Mouse (Mus musculus): ENCODE results near the gene Gab2. TPM values are rescaled to one million over a fixed set of nuclear protein-coding genes. Genes with fewer than 3 reads are reported as not detected.

Gab2 gene
- 14.6 and 16.5 TPM in 2 replicates for polyA plus RNA-seq (2012; rRNA removed)

DNA sequence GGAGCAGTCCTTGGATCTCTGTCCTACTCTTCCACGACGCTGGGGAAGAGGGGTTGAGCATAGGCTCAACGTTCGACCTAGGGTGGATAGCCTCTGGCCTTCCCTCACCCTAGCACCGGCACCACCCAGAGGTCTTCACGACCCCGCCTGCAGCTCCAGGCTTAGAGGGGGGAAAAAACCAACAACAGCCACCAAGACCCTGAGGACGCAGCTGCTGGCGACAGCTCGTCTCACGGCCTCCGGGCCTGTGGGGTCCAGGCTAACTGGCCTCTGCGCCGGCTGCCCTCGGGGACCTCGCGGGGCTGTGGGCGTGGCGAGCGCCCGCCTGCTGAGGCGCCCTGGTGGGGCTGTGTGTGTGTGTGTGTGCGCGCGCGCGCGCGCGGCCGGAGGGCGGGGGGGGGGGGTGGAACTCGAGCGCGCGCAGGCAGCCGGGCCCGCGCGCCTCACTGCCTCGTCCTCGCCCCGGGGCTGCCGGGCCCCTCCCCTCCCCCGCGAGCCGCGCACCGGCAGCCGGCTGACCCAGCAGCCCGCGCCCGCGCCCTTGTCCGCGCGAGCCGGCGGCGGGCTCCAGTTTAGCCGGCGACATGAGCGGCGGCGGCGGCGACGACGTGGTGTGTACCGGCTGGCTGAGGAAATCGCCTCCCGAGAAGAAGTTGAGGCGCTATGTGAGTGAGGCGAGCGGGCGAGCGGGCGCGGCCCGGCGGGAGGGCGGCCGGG is at the start of gene Gab2:
Gene Gab2, plus strand, starts transcription at position 345 of the 717 bp plus-strand sequence.
- peak; percentile 85 for DNase-seq
- no peak for TF ChIP-seq POLR2A (IDR thresholded peaks at IDR 0.05; ENCODE audit: low read depth, low read length)
- no peak for TF ChIP-seq CTCF (conservative IDR thresholded peaks at IDR 0.05; ENCODE audit: insufficient read depth, insufficient read length, low read depth, low read length)
- peak within 1 kb of the TSS; percentile 91 for H3K27ac ChIP-seq (ENCODE audit: insufficient read depth, low read depth, low read length)

DNA sequence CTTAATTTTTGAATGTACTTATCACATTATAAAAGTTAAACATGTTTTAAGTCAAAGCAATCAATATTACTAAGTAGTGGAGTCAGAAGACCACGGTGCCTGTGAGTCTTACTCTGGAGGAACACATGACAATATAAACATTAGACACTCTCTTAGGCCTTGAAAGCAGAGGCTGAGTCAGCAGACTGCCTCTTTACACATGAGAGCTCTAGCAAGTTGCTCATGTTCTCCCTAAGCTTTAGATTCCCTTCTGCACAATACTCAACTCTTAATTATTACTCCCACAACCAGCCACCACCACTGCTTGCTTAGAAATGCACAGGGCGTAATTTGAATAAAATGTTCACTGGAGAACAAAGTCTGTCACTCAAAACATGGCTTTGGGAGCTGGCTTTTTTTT is 49.0 kb upstream of the Gab2 start:
- no peak overlapping the region for H3K4me3 ChIP-seq (ENCODE audit: insufficient read depth, low read depth, low read length)
- no peak for DNase-seq
- whole genome bisulfite sequencing, result 60% methylated on average over 2 of the region's 2 CpGs

More for the DNA sequence above, at the start of gene Gab2:
- 1% methylated on average over 82 of the region's 83 CpGs for WGBS
- H3K27me3 ChIP-seq (replicated peaks; ENCODE audit: control insufficient read depth, insufficient read depth, low read length), result no peaks in the 10 kb centered on the region
- no peaks in the 10 kb centered on the region for H3K36me3 ChIP-seq (ENCODE audit: control insufficient read depth, insufficient read depth, low read length)
- H3K4me3 ChIP-seq (ENCODE audit: insufficient read depth, low read depth, low read length), result peak within 1 kb of the TSS; percentile 68
- H3K4me1 ChIP-seq (ENCODE audit: control insufficient read depth, insufficient read depth, low read length), result peaks cover 14% of the 10 kb centered on the region; the same call in 1 of the 2 replicates

DNA sequence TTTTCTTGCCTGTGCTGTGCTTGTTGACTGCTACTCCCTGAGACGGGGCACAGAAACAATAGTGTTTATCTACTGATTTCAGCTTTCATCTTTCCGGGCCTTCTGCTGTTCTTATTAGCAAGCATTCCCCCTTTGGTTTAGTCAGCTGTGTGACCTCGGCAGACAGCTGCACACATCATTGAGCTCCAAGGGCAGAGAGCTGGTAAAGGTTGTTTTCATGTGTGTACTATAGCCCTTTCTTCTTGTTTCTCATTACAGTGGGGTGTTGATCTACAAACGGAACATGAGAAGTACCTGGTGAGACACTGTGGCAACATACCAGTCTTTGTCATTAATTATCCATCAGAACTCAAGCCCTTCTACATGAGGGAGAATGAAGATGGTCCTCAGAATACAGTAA is 41.7 kb upstream of the Gab2 start:
- no peak for TF ChIP-seq CTCF (conservative IDR thresholded peaks at IDR 0.05; ENCODE audit: insufficient read depth, insufficient read length, low read depth, low read length)
- no peak for TF ChIP-seq POLR2A (IDR thresholded peaks at IDR 0.05; ENCODE audit: low read depth, low read length)
- no peaks in the 10 kb centered on the region for H3K4me1 ChIP-seq (ENCODE audit: control insufficient read depth, insufficient read depth, low read length)
- no peak for DNase-seq
- H3K27ac ChIP-seq (ENCODE audit: insufficient read depth, low read depth, low read length), result no peak overlapping the region
- 0 out of 2 replicates have a peak, but pooled peaks cover 2% of the 10 kb centered on the region for H3K36me3 ChIP-seq (ENCODE audit: control insufficient read depth, insufficient read depth, low read length)
- WGBS, result 39% methylated on average over 4 of the region's 4 CpGs
- H3K4me3 ChIP-seq (ENCODE audit: insufficient read depth, low read depth, low read length), result no peak overlapping the region
- no peaks in the 10 kb centered on the region for H3K27me3 ChIP-seq (replicated peaks; ENCODE audit: control insufficient read depth, insufficient read depth, low read length)

More for the DNA sequence above, 49.0 kb upstream of the Gab2 start:
- TF ChIP-seq POLR2A (IDR thresholded peaks at IDR 0.05; ENCODE audit: low read depth, low read length) (no peak), CTCF (conservative IDR thresholded peaks at IDR 0.05; ENCODE audit: insufficient read depth, insufficient read length, low read depth, low read length) (no peak)
- Histone ChIP-seq H3K27ac (ENCODE audit: insufficient read depth, low read depth, low read length) (no peak overlapping the region), H3K4me1 (ENCODE audit: control insufficient read depth, insufficient read depth, low read length) (no peaks in the 10 kb centered on the region), H3K27me3 (replicated peaks; ENCODE audit: control insufficient read depth, insufficient read depth, low read length) (no peaks in the 10 kb centered on the region), H3K36me3 (ENCODE audit: control insufficient read depth, insufficient read depth, low read length) (no peaks in the 10 kb centered on the region)

DNA sequence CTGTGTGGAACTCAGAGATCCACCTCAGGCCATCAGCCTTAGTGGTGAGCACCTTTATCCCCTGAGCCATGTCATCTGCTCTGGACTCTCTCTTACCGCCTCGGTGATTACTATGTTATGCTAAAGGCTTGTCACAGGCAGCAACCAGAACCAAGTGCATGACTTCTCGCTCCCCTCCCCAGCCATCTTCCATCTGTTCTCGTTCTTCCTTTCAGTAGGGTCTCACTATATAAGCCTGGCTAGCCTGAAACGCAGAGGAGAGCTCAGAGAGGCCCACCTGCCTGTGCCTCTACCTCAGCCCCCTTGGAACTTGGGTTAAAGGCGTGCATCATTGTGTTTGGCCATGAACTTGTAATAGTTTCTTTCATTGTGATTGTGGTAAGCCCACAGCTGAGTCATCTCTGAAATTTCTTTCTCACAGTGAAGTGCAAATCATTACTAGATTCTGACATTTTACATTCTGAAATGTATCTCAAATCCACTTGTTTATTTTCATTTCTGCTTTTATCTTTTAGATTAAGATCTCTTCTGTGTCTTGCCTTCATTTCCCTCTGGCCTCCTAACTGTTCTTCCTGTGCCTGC is 39.4 kb upstream of the Gab2 start:
- no peaks in the 10 kb centered on the region for H3K4me1 ChIP-seq (ENCODE audit: control insufficient read depth, insufficient read depth, low read length)
- H3K36me3 ChIP-seq (ENCODE audit: control insufficient read depth, insufficient read depth, low read length), result 0 out of 2 replicates have a peak, but pooled peaks cover 2% of the 10 kb centered on the region
- no peak for DNase-seq
- TF ChIP-seq CTCF (conservative IDR thresholded peaks at IDR 0.05; ENCODE audit: insufficient read depth, insufficient read length, low read depth, low read length) (no peak), POLR2A (IDR thresholded peaks at IDR 0.05; ENCODE audit: low read depth, low read length) (no peak)
- H3K27me3 ChIP-seq (replicated peaks; ENCODE audit: control insufficient read depth, insufficient read depth, low read length), result no peaks in the 10 kb centered on the region
- 71% methylated on average over 6 of the region's 6 CpGs for whole genome bisulfite sequencing
- no peak overlapping the region for H3K4me3 ChIP-seq (ENCODE audit: insufficient read depth, low read depth, low read length)
- H3K27ac ChIP-seq (ENCODE audit: insufficient read depth, low read depth, low read length), result no peak overlapping the region

DNA sequence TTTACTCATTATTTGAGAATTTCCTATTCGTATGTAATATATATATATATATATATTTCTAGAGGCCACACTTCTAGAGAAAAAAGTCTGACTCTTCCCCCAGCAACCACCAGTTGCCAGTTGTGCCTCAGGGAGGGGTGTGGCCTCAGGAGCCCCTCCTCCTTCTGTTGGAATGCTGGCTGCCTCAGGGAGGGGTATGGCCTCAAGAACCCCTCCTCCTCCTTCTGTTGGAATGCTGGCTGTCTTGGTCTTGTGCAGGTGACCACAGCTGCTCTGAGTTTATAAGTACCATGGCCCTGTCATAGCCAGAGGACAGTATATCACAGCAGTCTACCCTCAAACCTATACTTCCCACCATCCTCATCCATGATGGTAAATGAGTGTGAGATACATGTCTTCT is 38.4 kb upstream of the Gab2 start:
- no peak for DNase-seq

DNA sequence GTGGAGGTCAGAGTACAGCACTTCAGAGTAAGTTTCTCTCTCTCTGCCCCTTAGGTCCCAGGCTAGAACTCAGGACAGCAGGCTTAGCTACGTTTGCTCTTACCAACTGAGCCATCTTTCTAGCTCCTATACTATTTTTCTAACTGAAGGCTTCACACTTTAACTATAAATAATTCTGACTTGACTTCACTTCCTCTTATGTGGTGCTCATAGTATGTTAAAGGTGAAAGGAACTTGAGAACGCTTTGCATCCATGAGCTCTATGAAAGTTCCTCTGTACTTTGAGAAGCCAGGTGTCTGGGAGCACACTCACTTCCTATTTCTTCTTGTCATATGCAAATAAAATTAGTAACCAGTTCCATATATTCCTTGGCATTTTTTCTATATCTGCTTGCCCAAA is 20.4 kb upstream of the Gab2 start:
- 84% methylated on average over 2 of the region's 2 CpGs for WGBS
- TF ChIP-seq CTCF (conservative IDR thresholded peaks at IDR 0.05; ENCODE audit: insufficient read depth, insufficient read length, low read depth, low read length) (no peak), POLR2A (IDR thresholded peaks at IDR 0.05; ENCODE audit: low read depth, low read length) (no peak)

More for the DNA sequence above, 38.4 kb upstream of the Gab2 start:
- Histone ChIP-seq H3K4me3 (ENCODE audit: insufficient read depth, low read depth, low read length) (no peak overlapping the region), H3K4me1 (ENCODE audit: control insufficient read depth, insufficient read depth, low read length) (no peaks in the 10 kb centered on the region), H3K27ac (ENCODE audit: insufficient read depth, low read depth, low read length) (no peak overlapping the region), H3K36me3 (ENCODE audit: control insufficient read depth, insufficient read depth, low read length) (0 out of 2 replicates have a peak, but pooled peaks cover 2% of the 10 kb centered on the region), H3K27me3 (replicated peaks; ENCODE audit: control insufficient read depth, insufficient read depth, low read length) (no peaks in the 10 kb centered on the region)
- no peak for TF ChIP-seq POLR2A (IDR thresholded peaks at IDR 0.05; ENCODE audit: low read depth, low read length)
- TF ChIP-seq CTCF (conservative IDR thresholded peaks at IDR 0.05; ENCODE audit: insufficient read depth, insufficient read length, low read depth, low read length), result no peak
- WGBS, result 97% methylated on average over 1 of the region's 1 CpGs

DNA sequence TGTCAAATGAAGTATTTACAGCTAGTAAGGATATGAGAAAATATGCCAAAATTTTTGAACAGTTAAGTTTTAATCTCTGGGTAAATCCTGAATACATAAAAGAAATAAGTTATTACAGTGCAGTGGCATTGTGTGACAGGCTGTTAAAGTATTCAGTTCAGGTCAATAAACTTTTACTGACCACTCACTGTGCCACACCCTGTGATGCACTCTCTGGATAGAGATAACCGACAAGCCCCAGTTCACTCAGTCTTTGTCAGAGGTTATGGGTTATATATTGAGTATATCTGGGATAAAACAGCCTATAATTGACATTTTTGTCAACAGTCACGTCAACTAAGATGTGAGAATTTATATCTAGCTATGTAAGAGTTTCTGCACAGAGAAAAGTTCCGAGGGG is 9.9 kb upstream of the Gab2 start:
- no peak overlapping the region for H3K4me3 ChIP-seq (ENCODE audit: insufficient read depth, low read depth, low read length)
- H3K27ac ChIP-seq (ENCODE audit: insufficient read depth, low read depth, low read length), result no peak overlapping the region
- 69% methylated on average over 3 of the region's 3 CpGs for WGBS
- H3K4me1 ChIP-seq (ENCODE audit: control insufficient read depth, insufficient read depth, low read length), result peaks cover 5% of the 10 kb centered on the region; the same call in 1 of the 2 replicates
- TF ChIP-seq POLR2A (IDR thresholded peaks at IDR 0.05; ENCODE audit: low read depth, low read length) (no peak), CTCF (conservative IDR thresholded peaks at IDR 0.05; ENCODE audit: insufficient read depth, insufficient read length, low read depth, low read length) (no peak)
- no peaks in the 10 kb centered on the region for H3K27me3 ChIP-seq (replicated peaks; ENCODE audit: control insufficient read depth, insufficient read depth, low read length)
- no peaks in the 10 kb centered on the region for H3K36me3 ChIP-seq (ENCODE audit: control insufficient read depth, insufficient read depth, low read length)
- DNase-seq, result no peak

More for the DNA sequence above, 20.4 kb upstream of the Gab2 start:
- no peaks in the 10 kb centered on the region for H3K27me3 ChIP-seq (replicated peaks; ENCODE audit: control insufficient read depth, insufficient read depth, low read length)
- no peak for DNase-seq
- no peaks in the 10 kb centered on the region for H3K4me1 ChIP-seq (ENCODE audit: control insufficient read depth, insufficient read depth, low read length)
- no peak overlapping the region for H3K27ac ChIP-seq (ENCODE audit: insufficient read depth, low read depth, low read length)
- H3K36me3 ChIP-seq (ENCODE audit: control insufficient read depth, insufficient read depth, low read length), result no peaks in the 10 kb centered on the region; the same call in none of the 2 replicates
- no peak overlapping the region for H3K4me3 ChIP-seq (ENCODE audit: insufficient read depth, low read depth, low read length)

Data from kidney, adult 2 months (tissue).